In genomic region chr1:168898483-168898882, GRCm38 (mm10) we compare ENCODE assay signal across 32 mouse cellular contexts.
"Had no signal": no experiment of that assay in that cellular context is flagged by ENCODE, and none has a peak within 500 bp of the region (broad histone marks: within the 10 kb centered on the region; RNA-seq: fewer than 3 reads in every experiment).

No protein-coding gene starts in this region.

- H3K9ac ChIP-seq: limb, embryonic 12.5 days; limb, embryonic 13.5 days; limb, embryonic 15.5 days; liver, embryonic 12.5 days; liver, embryonic 13.5 days; liver, embryonic 14.5 days; liver, embryonic 15.5 days; liver, postnatal 0 days; lung, embryonic 14.5 days; lung, embryonic 15.5 days; midbrain, embryonic 12.5 days; midbrain, embryonic 13.5 days; midbrain, embryonic 15.5 days; neural tube, embryonic 12.5 days had no signal

- H3K27me3 ChIP-seq: limb, embryonic 12.5 days; limb, embryonic 13.5 days; limb, embryonic 15.5 days; liver, embryonic 12.5 days; liver, embryonic 13.5 days; liver, embryonic 15.5 days; lung, embryonic 15.5 days; megakaryocyte, embryonic 14.5 days; midbrain, embryonic 12.5 days; midbrain, embryonic 13.5 days; midbrain, embryonic 15.5 days; neural tube, embryonic 12.5 days had no signal

- DNase-seq: left cerebral cortex, postnatal 4 days; liver; liver, embryonic 13.5 days; liver, postnatal 0 days; lung, adult 18-20 months; lung, adult 2 months; lung, embryonic 14.5 days; lung, postnatal 10 days; lung, postnatal 14 days; lung, postnatal 36 days; lung, postnatal 4 days; midbrain, embryonic 14.5 days had no signal

- H3K4me2 ChIP-seq: limb, embryonic 12.5 days; limb, embryonic 13.5 days; limb, embryonic 15.5 days; liver, embryonic 11.5 days; liver, embryonic 12.5 days; liver, embryonic 13.5 days; liver, embryonic 15.5 days; lung, embryonic 14.5 days; lung, embryonic 15.5 days; midbrain, embryonic 11.5 days; midbrain, embryonic 12.5 days; midbrain, embryonic 13.5 days; midbrain, embryonic 15.5 days; neural tube, embryonic 12.5 days had no signal

- H3K27ac ChIP-seq: limb, embryonic 10.5 days; limb, embryonic 12.5 days; limb, embryonic 13.5 days; limb, embryonic 15.5 days; liver, embryonic 12.5 days; liver, embryonic 13.5 days; liver, embryonic 14.5 days; liver, embryonic 15.5 days; lung, embryonic 15.5 days; macrophage; midbrain, embryonic 10.5 days; midbrain, embryonic 12.5 days; midbrain, embryonic 13.5 days; midbrain, embryonic 15.5 days; neural tube, embryonic 12.5 days had no signal

- H3K36me3 ChIP-seq: limb, embryonic 10.5 days; limb, embryonic 12.5 days; limb, embryonic 13.5 days; limb, embryonic 15.5 days; liver, embryonic 12.5 days; liver, embryonic 13.5 days; liver, embryonic 15.5 days; lung, embryonic 15.5 days; midbrain, embryonic 10.5 days; midbrain, embryonic 12.5 days; midbrain, embryonic 13.5 days; midbrain, embryonic 15.5 days; neural tube, embryonic 12.5 days had no signal

- H3K9me3 ChIP-seq: limb, embryonic 10.5 days; limb, embryonic 12.5 days; limb, embryonic 13.5 days; limb, embryonic 15.5 days; liver, embryonic 12.5 days; liver, embryonic 13.5 days; liver, embryonic 15.5 days; lung, embryonic 15.5 days; megakaryocyte, embryonic 14.5 days; midbrain, embryonic 10.5 days; midbrain, embryonic 12.5 days; midbrain, embryonic 13.5 days; midbrain, embryonic 15.5 days; neural tube, embryonic 12.5 days had no signal

- H3K4me3 ChIP-seq: limb, embryonic 10.5 days; limb, embryonic 12.5 days; limb, embryonic 13.5 days; limb, embryonic 15.5 days; liver, embryonic 12.5 days; liver, embryonic 13.5 days; liver, embryonic 15.5 days; lung, embryonic 15.5 days; megakaryocyte, embryonic 14.5 days; midbrain, embryonic 10.5 days; midbrain, embryonic 12.5 days; midbrain, embryonic 13.5 days; midbrain, embryonic 15.5 days; myocyte; neural tube, embryonic 12.5 days had no signal

- ATAC-seq: liver, embryonic 12.5 days; liver, postnatal 0 days; lung, postnatal 0 days; midbrain, embryonic 13.5 days; midbrain, embryonic 15.5 days; midbrain, embryonic 16.5 days had no signal

- H3K4me1 ChIP-seq: limb, embryonic 10.5 days; limb, embryonic 12.5 days; limb, embryonic 13.5 days; limb, embryonic 15.5 days; liver, embryonic 12.5 days; liver, embryonic 13.5 days; liver, embryonic 15.5 days; lung, embryonic 15.5 days; megakaryocyte, embryonic 14.5 days; midbrain, embryonic 10.5 days; midbrain, embryonic 12.5 days; midbrain, embryonic 13.5 days; midbrain, embryonic 15.5 days; neural tube, embryonic 12.5 days had no signal
